Comparison of ENCODE assay signal across 8 mouse cellular contexts in genomic region chr11:55991505-55992066, GRCm38 (mm10). TPM values are rescaled to one million over a fixed set of nuclear protein-coding genes. Genes with fewer than 3 reads are reported as not detected.
A peak's percentile ranks its signal among the peaks of the same experiment; 100 is the strongest.
DNase-seq lines count a peak whose midpoint lies in the region; ATAC-seq and TF ChIP-seq lines count a peak whose summit lies in the region.

No protein-coding gene starts in this region.

- 12% methylated on average over 8 of the region's 8 CpGs for WGBS in kidney, embryonic 15.5 days
- WGBS in limb, embryonic 14.5 days = 7% methylated on average over 8 of the region's 8 CpGs

- no peaks in the 10 kb centered on the region for H3K9me3 ChIP-seq in kidney, embryonic 15.5 days (replicated peaks)
- H3K9me3 ChIP-seq in limb, embryonic 14.5 days (ENCODE audit: control insufficient read depth, low read length) = no peaks in the 10 kb centered on the region

- DNase-seq in kidney, adult 18-20 months = peak; percentile 16
- peak; percentile 13 for DNase-seq in MN1 (ENCODE audit: low spot score)
- peak; percentile 7 for DNase-seq in c-Kit-positive CD71-negative TER-119-negative erythroid progenitor cells, embryonic 14.5 days (ENCODE audit: low read depth)
- peak; percentile 42 to 44 for DNase-seq in frontal cortex, postnatal 36 days (ENCODE audit: low spot score in 2 of 2)
- peak; percentile 53 for DNase-seq in limb, embryonic 14.5 days (ENCODE audit: low spot score)
- DNase-seq in right cerebral cortex, postnatal 10 days (ENCODE audit: low spot score in 2 of 2) = peak; percentile 44 to 59
- no peak for DNase-seq in spleen, postnatal 4 days (ENCODE audit: low spot score in 2 of 2)

- H3K9ac ChIP-seq in kidney, embryonic 15.5 days = no peak overlapping the region
- H3K9ac ChIP-seq in limb, embryonic 14.5 days (ENCODE audit: low read depth, low read length, severe bottlenecking) = no peak overlapping the region

- 0 out of 2 replicates have a peak, but pooled peaks have one; percentile 16 for TF ChIP-seq POLR2A in limb, embryonic 14.5 days (IDR thresholded peaks at IDR 0.05; ENCODE audit: borderline replicate concordance, extremely low read depth, insufficient read depth, insufficient read length)

- H3K36me3 ChIP-seq in kidney, embryonic 15.5 days = no peaks in the 10 kb centered on the region
- H3K36me3 ChIP-seq in limb, embryonic 14.5 days (ENCODE audit: control insufficient read depth, insufficient read depth, low read length) = no peaks in the 10 kb centered on the region

- H3K4me2 ChIP-seq in kidney, embryonic 15.5 days = no peak overlapping the region
- no peak overlapping the region for H3K4me2 ChIP-seq in limb, embryonic 14.5 days (replicated peaks; ENCODE audit: low read depth, low read length, severe bottlenecking)

- H3K4me3 ChIP-seq in kidney, embryonic 15.5 days (replicated peaks) = no peak overlapping the region
- H3K4me3 ChIP-seq in limb, embryonic 14.5 days (replicated peaks; ENCODE audit: low read length) = no peak overlapping the region

- H3K27ac ChIP-seq in kidney, embryonic 15.5 days = no peak overlapping the region
- no peak overlapping the region for H3K27ac ChIP-seq in limb, embryonic 14.5 days (replicated peaks; ENCODE audit: low read depth, low read length)

- no peak for ATAC-seq in kidney, embryonic 15.5 days (replicated peaks; ENCODE audit: low FRiP score)
- ATAC-seq in limb, embryonic 14.5 days (ENCODE audit: low FRiP score, low read depth) = 0 out of 2 replicates have a peak, but pooled peaks have one; percentile 26

- no peaks in the 10 kb centered on the region for H3K4me1 ChIP-seq in kidney, embryonic 15.5 days
- peaks cover 3% of the 10 kb centered on the region; the same call in 1 of the 2 replicates for H3K4me1 ChIP-seq in limb, embryonic 14.5 days (ENCODE audit: control insufficient read depth, insufficient read depth, low read length)

- 0 out of 2 replicates have a peak, but pooled peaks cover 3% of the 10 kb centered on the region for H3K27me3 ChIP-seq in kidney, embryonic 15.5 days
- H3K27me3 ChIP-seq in limb, embryonic 14.5 days (ENCODE audit: control insufficient read depth, insufficient read depth, low read length) = no peaks in the 10 kb centered on the region

RNA-seq across cellular contexts. Expression of gene Nmur2, which starts 49.2 kb away (rescaled TPM):
- polyA plus RNA-seq in kidney, embryonic 15.5 days (2015; fragmentation: Nextera tagmentation; extraction: Ambion mirVana) = 0.08 TPM in 1 of 2 replicates, not detected in the other
- polyA plus RNA-seq in limb, embryonic 14.5 days (2012; rRNA removed) = 0.04 TPM in 1 of 2 replicates, not detected in the other
- not detected in 2 replicates for polyA plus RNA-seq in limb, embryonic 14.5 days (2014; fragmentation: Nextera tagmentation; extraction: Ambion mirVana)

Comparison
In these comparisons a context has a peak if more than half of its experiments do, and no peak if none do; other contexts are left out.
1. DNase-seq: peak in kidney, adult 18-20 months (single experiment), MN1 (single experiment), c-Kit-positive CD71-negative TER-119-negative erythroid progenitor cells, embryonic 14.5 days (single experiment), frontal cortex, postnatal 36 days (2 of 2), limb, embryonic 14.5 days (single experiment) and right cerebral cortex, postnatal 10 days (2 of 2); none in spleen, postnatal 4 days (0 of 2).